Mouse (Mus musculus): Measurements from ENCODE around the gene Mbd6. TPM values are rescaled to one million over a fixed set of nuclear protein-coding genes. Genes with fewer than 3 reads are reported as not detected.

The Mbd6 gene
- total RNA-seq, 4 experiments from 2014 or later, result 56.3 to 61.6 (median 56.8) TPM

- DNase-seq (ENCODE audit: low spot score in 2 of 2), result no peak
Observed at GRCm38 (mm10) chr10:127264971-127265370, 23.8 kb downstream of the Mbd6 start.

GRCm38 (mm10) chr10:127264336-127264735 lies 24.5 kb downstream of the Mbd6 start:
- DNase-seq (ENCODE audit: low spot score in 2 of 2), result no peak

- no peak for DNase-seq (ENCODE audit: low spot score in 2 of 2)
Observed at GRCm38 (mm10) chr10:127263631-127264030, 25.2 kb downstream of the Mbd6 start.

- peak in 1 of 2 experiments; percentile 66 for DNase-seq (ENCODE audit: low spot score in 2 of 2)
Observed at GRCm38 (mm10) chr10:127262548-127263398, 26.0 kb downstream of the Mbd6 start, which contains the start of gene Kif5a. Gene Kif5a (minus strand): TSS chr10:127263348.

- no peak for DNase-seq (ENCODE audit: low spot score in 2 of 2)
Observed at GRCm38 (mm10) chr10:127261706-127262547, 26.9 kb downstream of the Mbd6 start.

GRCm38 (mm10) chr10:127258489-127258888 lies 30.3 kb downstream of the Mbd6 start:
- DNase-seq (ENCODE audit: low spot score in 2 of 2), result no peak

GRCm38 (mm10) chr10:127257790-127258189 lies 31.0 kb downstream of the Mbd6 start:
- no peak for DNase-seq (ENCODE audit: low spot score in 2 of 2)

GRCm38 (mm10) chr10:127255625-127256345 lies 33.0 kb downstream of the Mbd6 start:
- no peak for DNase-seq (ENCODE audit: low spot score in 2 of 2)

- DNase-seq (ENCODE audit: low spot score in 2 of 2), result no peak
Observed at GRCm38 (mm10) chr10:127250810-127251209, 38.0 kb downstream of the Mbd6 start.

- DNase-seq (ENCODE audit: low spot score in 2 of 2), result no peak
Observed at GRCm38 (mm10) chr10:127238241-127238824, 50.5 kb downstream of the Mbd6 start.

GRCm38 (mm10) chr10:127236541-127236940 lies 52.3 kb downstream of the Mbd6 start:
- no peak for DNase-seq (ENCODE audit: low spot score in 2 of 2)

- DNase-seq (ENCODE audit: low spot score in 2 of 2), result no peak
Observed at GRCm38 (mm10) chr10:127233141-127233540, 55.7 kb downstream of the Mbd6 start.

Other genes with a start within 250 kb of the Mbd6 start
- 10 to 100 TPM; 13.1 to 16.0 (median 14.5) TPM for gene Mettl1, start 247.6 kb downstream of the Mbd6 start, total RNA-seq (2022)
- under 1 TPM in 3 of 4 experiments, not detected in 1; 0.23 to 0.33 (median 0.31) TPM for gene Eef1akmt3, start 247.5 kb downstream of the Mbd6 start, total RNA-seq (2022)
- 1 to 10 TPM in 1 of 4 experiments, under 1 TPM in 3; 0.14 to 1.1 (median 0.48) TPM for gene Cyp27b1, start 240.8 kb downstream of the Mbd6 start, total RNA-seq (2022)
- gene March9, start 228.8 kb downstream of the Mbd6 start, total RNA-seq (2022), result 10 to 100 TPM; 14.8 to 21.9 (median 20.4) TPM
- 10 to 100 TPM; 84.1 to 95.2 (median 91.1) TPM for gene Cdk4, start 225.5 kb downstream of the Mbd6 start, total RNA-seq (2022)
- 10 to 100 TPM; 62.9 to 68.4 (median 66.1) TPM for gene Tspan31, start 218.8 kb downstream of the Mbd6 start, total RNA-seq (2022)
- 100 to 1,000 TPM; 657 to 727 (median 692) TPM for gene Agap2, start 213.7 kb downstream of the Mbd6 start, total RNA-seq (2022)
- gene Os9, start 167.9 kb downstream of the Mbd6 start, total RNA-seq (2022), result 100 to 1,000 TPM in 2 of 4 experiments, 10 to 100 TPM in 2; 98.1 to 120 (median 109) TPM
- gene B4galnt1, start 123.8 kb downstream of the Mbd6 start, total RNA-seq (2022), result 100 to 1,000 TPM; 113 to 123 (median 113) TPM
- gene Slc26a10, start 108.4 kb downstream of the Mbd6 start, total RNA-seq (2022), result 10 to 100 TPM; 12.2 to 17.5 (median 14.4) TPM
- 100 to 1,000 TPM; 310 to 386 (median 350) TPM for gene Arhgef25, start 98.9 kb downstream of the Mbd6 start, total RNA-seq (2022)
- 100 to 1,000 TPM; 214 to 267 (median 229) TPM for gene Dtx3, start 93.3 kb downstream of the Mbd6 start, total RNA-seq (2022)
- gene Pip4k2c, start 77.4 kb downstream of the Mbd6 start, total RNA-seq (2022), result 100 to 1,000 TPM in 1 of 4 experiments, 10 to 100 TPM in 3; 95.0 to 107 (median 98.9) TPM
- gene Kif5a, start 25.7 kb downstream of the Mbd6 start, total RNA-seq (2022), result 100 to 1,000 TPM; 807 to 850 (median 831) TPM
- gene Dctn2, start 22.6 kb downstream of the Mbd6 start, total RNA-seq (2022), result 100 to 1,000 TPM; 260 to 271 (median 262) TPM
- 10 to 100 TPM; 56.7 to 65.8 (median 63.9) TPM for gene Mars, start 22.8 kb upstream of the Mbd6 start, total RNA-seq (2022)
- gene Arhgap9, start 32.9 kb upstream of the Mbd6 start, total RNA-seq (2022), result 1 to 10 TPM in 3 of 4 experiments, under 1 TPM in 1; 0.60 to 4.6 (median 2.2) TPM
- gene Gli1, start 53.0 kb upstream of the Mbd6 start, total RNA-seq (2022), result 1 to 10 TPM; 2.7 to 4.0 (median 3.7) TPM
- gene Inhbe, start 65.4 kb upstream of the Mbd6 start, total RNA-seq (2022), result not detected
- gene Inhbc, start 81.4 kb upstream of the Mbd6 start, total RNA-seq (2022), result not detected
- gene R3hdm2, start 91.3 kb upstream of the Mbd6 start, total RNA-seq (2022), result 100 to 1,000 TPM; 159 to 182 (median 176) TPM
- 1 to 10 TPM; 2.1 to 3.5 (median 2.8) TPM for gene Stac3, start 212.7 kb upstream of the Mbd6 start, total RNA-seq (2022)
- gene Ndufa4l2, start 225.9 kb upstream of the Mbd6 start, total RNA-seq (2022), result 1 to 10 TPM; 2.9 to 4.4 (median 3.6) TPM
- gene Shmt2, start 233.4 kb upstream of the Mbd6 start, total RNA-seq (2022), result 10 to 100 TPM; 21.7 to 31.3 (median 29.1) TPM
- 1 to 10 TPM; 1.9 to 2.7 (median 2.3) TPM for gene Nxph4, start 245.5 kb upstream of the Mbd6 start, total RNA-seq (2022)